Mouse (Mus musculus) heart, embryonic 16.5 days (tissue): ENCODE measurements around the gene Gm17655. TPM values are rescaled to one million over a fixed set of nuclear protein-coding genes. Genes with fewer than 3 reads are reported as not detected.
A peak's percentile ranks its signal among the peaks of the same experiment; 100 is the strongest.

Experiments used
- ATAC-seq: fragments of 200-750 bp; cut with Nextera tagmentation; replicated peaks from 2 replicates; pipeline ENCODE4 v1.8.0; 2017; ENCODE audit warnings: moderate number of reproducible peaks; ENCODE audit not compliant: insufficient read depth, low FRiP score; ENCODE audit errors: extremely low read depth
- H3K27ac ChIP-seq: fragments of 300-500 bp; sonication (generic); 2 replicates; pipeline ENCODE4 v1.5.1; 2014; ENCODE audit warnings: mild to moderate bottlenecking, low read length, control low read depth, moderate library complexity
- H3K27me3 ChIP-seq: fragments of 300-500 bp; sonication (generic); 2 replicates; pipeline ENCODE4 v1.6.1; 2014; ENCODE audit warnings: low read length, mixed read lengths; ENCODE audit not compliant: control insufficient read depth, insufficient read depth
- H3K36me3 ChIP-seq: fragments of 300-500 bp; sonication (generic); 2 replicates; pipeline ENCODE4 v1.6.1; 2014; ENCODE audit not compliant: control insufficient read depth, insufficient read depth
- H3K4me1 ChIP-seq: fragments of 300-500 bp; sonication (generic); 2 replicates; pipeline ENCODE4 v1.6.1; 2014; ENCODE audit warnings: low read length, mixed read lengths; ENCODE audit not compliant: control insufficient read depth, insufficient read depth
- H3K4me2 ChIP-seq: fragments of 300-500 bp; sonication (generic); 2 replicates; pipeline ENCODE4 v1.6.1; 2014; ENCODE audit warnings: low read depth, mild to moderate bottlenecking, control low read depth, low read length
- H3K4me3 ChIP-seq: fragments of 300-500 bp; sonication (generic); 2 replicates; pipeline ENCODE4 v1.5.1; 2014; ENCODE audit warnings: mild to moderate bottlenecking, control low read depth, low read length
- H3K9ac ChIP-seq: fragments of 300-500 bp; sonication (generic); 2 replicates; pipeline ENCODE4 v1.6.1; 2014; ENCODE audit warnings: low read length, control low read depth
- H3K9me3 ChIP-seq: fragments of 300-500 bp; sonication (generic); replicated peaks from 2 replicates; pipeline ENCODE4 v1.6.1; 2016; ENCODE audit warnings: low read length; ENCODE audit not compliant: control insufficient read depth
- WGBS: fragments of 180-500 bp; shearing (Covaris S2); extraction: QIAGEN DNeasy Blood & Tissue Kit; methylation state at CpG from one replicate; pipeline ENCODE4 v1.1.7; 2014; 5-methylcytosine and 5-hydroxymethylcytosine counted together
- polyA plus RNA-seq: library from polyadenylated mRNA; unstranded; fragments of >200 nt; fragmentation: Nextera tagmentation; extraction: Ambion mirVana; gene quantifications from 2 replicates; pipeline ENCODE4 v1.2.1, GENCODE M21; 2015

The Gm17655 gene
- polyA plus RNA-seq, 1 experiment from 2014 or later = 3.5 TPM

- no peak overlapping the region for H3K4me3 ChIP-seq
- H3K36me3 ChIP-seq = peaks cover 41% of the 10 kb centered on the region
- H3K4me2 ChIP-seq = no peak overlapping the region
- ATAC-seq = no peak
- H3K4me1 ChIP-seq = peaks cover 26% of the 10 kb centered on the region
- WGBS = 89% methylated on average over 19 of the region's 19 CpGs
- no peaks in the 10 kb centered on the region for H3K9me3 ChIP-seq
- H3K27me3 ChIP-seq = peaks cover 4% of the 10 kb centered on the region
- H3K27ac ChIP-seq = no peak overlapping the region
- H3K9ac ChIP-seq = no peak overlapping the region
Observed at GRCm38 (mm10) chr5:110102853-110103625, 30.7 kb upstream of the Gm17655 start.

GRCm38 (mm10) chr5:110102429-110102828 lies 30.1 kb upstream of the Gm17655 start:
- Histone ChIP-seq H3K4me2 (no peak overlapping the region), H3K27ac (no peak overlapping the region), H3K4me1 (peaks cover 26% of the 10 kb centered on the region), H3K9ac (no peak overlapping the region), H3K4me3 (no peak overlapping the region), H3K36me3 (peaks cover 41% of the 10 kb centered on the region), H3K27me3 (peaks cover 4% of the 10 kb centered on the region), H3K9me3 (no peaks in the 10 kb centered on the region)
- WGBS = 81% methylated on average over 13 of the region's 13 CpGs
- ATAC-seq = no peak

- Histone ChIP-seq H3K36me3 (peaks cover 41% of the 10 kb centered on the region), H3K4me2 (peak overlapping the region; percentile 70), H3K9ac (peak overlapping the region; percentile 3; the same call in 1 of the 2 replicates), H3K27ac (no peak overlapping the region), H3K27me3 (peaks cover 4% of the 10 kb centered on the region), H3K4me3 (peak overlapping the region; percentile 43), H3K9me3 (no peaks in the 10 kb centered on the region), H3K4me1 (peaks cover 24% of the 10 kb centered on the region)
- 12% methylated on average over 34 of the region's 34 CpGs for WGBS
- peak; percentile 16; the same call in 1 of the 2 replicates for ATAC-seq
Observed at GRCm38 (mm10) chr5:110101716-110102347, 29.5 kb upstream of the Gm17655 start.

GRCm38 (mm10) chr5:110100921-110101631 lies 28.8 kb upstream of the Gm17655 start:
- peaks cover 4% of the 10 kb centered on the region for H3K27me3 ChIP-seq
- H3K4me3 ChIP-seq = peak overlapping the region; percentile 43
- no peak overlapping the region for H3K27ac ChIP-seq
- peak overlapping the region; percentile 70 for H3K4me2 ChIP-seq
- H3K9ac ChIP-seq = peak overlapping the region; percentile 55
- 3% methylated on average over 34 of the region's 37 CpGs for WGBS
- peaks cover 17% of the 10 kb centered on the region for H3K4me1 ChIP-seq
- no peaks in the 10 kb centered on the region for H3K9me3 ChIP-seq
- peak; percentile 14; the same call in 1 of the 2 replicates for ATAC-seq
- peaks cover 33% of the 10 kb centered on the region for H3K36me3 ChIP-seq

- peaks cover 4% of the 10 kb centered on the region for H3K27me3 ChIP-seq
- no peaks in the 10 kb centered on the region for H3K9me3 ChIP-seq
- ATAC-seq = no peak
- H3K4me3 ChIP-seq = peak within 1 kb of the TSS; percentile 43
- H3K36me3 ChIP-seq = peaks cover 22% of the 10 kb centered on the region
- H3K4me1 ChIP-seq = peaks cover 17% of the 10 kb centered on the region
- H3K27ac ChIP-seq = peak within 1 kb of the TSS; percentile 10
- peak within 1 kb of the TSS; percentile 55; the same call in 1 of the 2 replicates for H3K9ac ChIP-seq
- 9% methylated on average over 25 of the region's 25 CpGs for WGBS
- peak within 1 kb of the TSS; percentile 70 for H3K4me2 ChIP-seq
Observed at GRCm38 (mm10) chr5:110099656-110100580, 27.6 kb upstream of the Gm17655 start, which contains the start of gene Plcxd1. Gene Plcxd1 (plus strand): TSS chr5:110099969.

GRCm38 (mm10) chr5:110098991-110099477 lies 26.7 kb upstream of the Gm17655 start:
- no peak for ATAC-seq
- H3K4me1 ChIP-seq = peaks cover 21% of the 10 kb centered on the region
- H3K4me3 ChIP-seq = no peak overlapping the region
- H3K4me2 ChIP-seq = no peak overlapping the region
- peaks cover 4% of the 10 kb centered on the region for H3K27me3 ChIP-seq
- peak overlapping the region; percentile 10; the same call in 1 of the 2 replicates for H3K27ac ChIP-seq
- 52% methylated on average over 1 of the region's 1 CpGs for WGBS
- H3K9me3 ChIP-seq = no peaks in the 10 kb centered on the region
- H3K9ac ChIP-seq = no peak overlapping the region
- H3K36me3 ChIP-seq = peaks cover 13% of the 10 kb centered on the region

- peak overlapping the region; percentile 82 for H3K4me2 ChIP-seq
- no peaks in the 10 kb centered on the region for H3K36me3 ChIP-seq
- peaks cover 3% of the 10 kb centered on the region; the same call in 1 of the 2 replicates for H3K4me1 ChIP-seq
- no peaks in the 10 kb centered on the region for H3K27me3 ChIP-seq
- H3K4me3 ChIP-seq = peak overlapping the region; percentile 60
- ATAC-seq = no peak
- H3K27ac ChIP-seq = peak overlapping the region; percentile 67
- H3K9me3 ChIP-seq = no peaks in the 10 kb centered on the region
- H3K9ac ChIP-seq = peak overlapping the region; percentile 63
- under 1% methylated on average over 4 of the region's 4 CpGs for WGBS
Observed at GRCm38 (mm10) chr5:110094847-110095213, 22.5 kb upstream of the Gm17655 start.
